Mouse (Mus musculus) CH12.LX (cell line): ENCODE data around the gene Rbmxl1. TPM values are rescaled to one million over a fixed set of nuclear protein-coding genes. Genes with fewer than 3 reads are reported as not detected.
"Not testable (repeated sequence)": the region's sequence is repeated elsewhere in the genome, so short reads cannot be mapped to it uniquely, and the experiment has no call there.

Experiments used
- DNase-seq: peaks from one replicate; pipeline ENCODE4 v3.0.0-alpha.2; 2013; ENCODE audit errors: extremely low read depth
- H3K27ac ChIP-seq: 2 replicates; pipeline ENCODE4 v1.5.1; 2012; ENCODE audit warnings: low read depth, mild to moderate bottlenecking, control low read depth, moderate library complexity; ENCODE audit not compliant: insufficient read depth
- H3K27me3 ChIP-seq: replicated peaks from 2 replicates; pipeline ENCODE3; 2012; ENCODE audit warnings: inconsistent platforms
- H3K36me3 ChIP-seq, 2 experiments: replicated peaks in 1 of 2; 2 replicates each; pipeline versions ENCODE3 to v1.6.1; 2012; ENCODE audit warnings: inconsistent platforms in 1 of 2, low read length in 1 of 2, mild to moderate bottlenecking in 1 of 2, mixed read lengths in 1 of 2, moderate library complexity in 1 of 2; ENCODE audit not compliant: control insufficient read depth in 1 of 2, insufficient read depth in 1 of 2
- H3K4me1 ChIP-seq, 2 experiments: 2 replicates each; pipeline ENCODE4 v1.6.1; 2012; ENCODE audit warnings: inconsistent platforms in 1 of 2, moderate library complexity in 1 of 2; ENCODE audit not compliant: insufficient read depth in 2 of 2, control insufficient read depth in 1 of 2
- H3K4me2 ChIP-seq: 2 replicates; pipeline ENCODE4 v1.6.1; 2012; ENCODE audit warnings: low read depth, mild to moderate bottlenecking, control low read depth; ENCODE audit not compliant: poor library complexity, insufficient read depth, severe bottlenecking
- H3K4me3 ChIP-seq, 3 experiments: fragments of 150-350 bp in 1 of 3; sonication (generic) in 1 of 3; replicated peaks in 1 of 3; 2 replicates each; pipeline versions ENCODE3 to v1.5.1; 2011 to 2012; ENCODE audit warnings: low read depth in 2 of 3, low read length in 2 of 3, mild to moderate bottlenecking in 2 of 3, moderate library complexity in 2 of 3, control low read depth in 1 of 3, improper control_type of control experiment in 1 of 3, inconsistent platforms in 1 of 3, mixed read lengths in 1 of 3; ENCODE audit not compliant: poor library complexity in 1 of 3
- H3K79me2 ChIP-seq: replicated peaks from 2 replicates; pipeline ENCODE4 v1.6.1; 2012; ENCODE audit warnings: mild to moderate bottlenecking, moderate library complexity; ENCODE audit not compliant: control insufficient read depth, poor library complexity, insufficient read depth, severe bottlenecking; ENCODE audit errors: extremely low read depth
- H3K9ac ChIP-seq: 2 replicates; pipeline ENCODE4 v1.6.1; 2012; ENCODE audit warnings: low read depth, mild to moderate bottlenecking, control low read depth, moderate library complexity; ENCODE audit not compliant: insufficient read depth
- H3K9me3 ChIP-seq: replicated peaks from 2 replicates; pipeline ENCODE3; 2012; ENCODE audit warnings: low read length, inconsistent platforms, mixed read lengths
- HCFC1 ChIP-seq: IDR thresholded peaks from 2 replicates; pipeline ENCODE4 v1.6.1; 2012; ENCODE audit warnings: low read depth, mild to moderate bottlenecking, inconsistent platforms, low read length, improper control_type of control experiment
- IRF4 ChIP-seq: IDR thresholded peaks from 2 replicates; pipeline ENCODE4 v1.6.1; 2014; ENCODE audit warnings: low read depth, mild to moderate bottlenecking, inconsistent platforms, low read length, improper control_type of control experiment
- JUND ChIP-seq: conservative IDR thresholded peaks from 2 replicates; pipeline ENCODE4 v1.6.1; 2011; ENCODE audit warnings: low read depth, low read length, improper control_type of control experiment
- MAX ChIP-seq: IDR thresholded peaks from 2 replicates; pipeline ENCODE4 v1.6.1; 2011; ENCODE audit warnings: low read length, improper control_type of control experiment
- MYC ChIP-seq: IDR thresholded peaks from 2 replicates; pipeline ENCODE4 v1.6.1; 2011; ENCODE audit warnings: low read depth, mild to moderate bottlenecking, improper control_type of control experiment, low read length
- POLR2A ChIP-seq: IDR thresholded peaks from 2 replicates; pipeline ENCODE4 v1.6.1; 2011; ENCODE audit warnings: low read depth, mild to moderate bottlenecking, improper control_type of control experiment, low read length
- POLR2AphosphoS2 ChIP-seq: IDR thresholded peaks from 2 replicates; pipeline ENCODE4 v1.6.1; 2011; ENCODE audit warnings: low read depth, low read length, improper control_type of control experiment
- RAD21 ChIP-seq: IDR thresholded peaks from 2 replicates; pipeline ENCODE4 v1.6.1; 2011; ENCODE audit warnings: low read depth, mild to moderate bottlenecking, low read length, improper control_type of control experiment, moderate library complexity
- RCOR1 ChIP-seq: conservative IDR thresholded peaks from 2 replicates; pipeline ENCODE4 v1.6.1; 2012; ENCODE audit warnings: low read depth, mild to moderate bottlenecking, inconsistent platforms, low read length, improper control_type of control experiment
- SIN3A ChIP-seq: IDR thresholded peaks from 2 replicates; pipeline ENCODE4 v1.6.1; 2012; ENCODE audit warnings: low read length, improper control_type of control experiment, inconsistent platforms
- dilution Hi-C: fragments of 300-500 bp; cut with MboI; formaldehyde crosslinking; loops from 2 replicates; pipeline ENCODE4 v1.14.3; 2020; ENCODE audit warnings: low sequenced_read_pairs; ENCODE audit not compliant: extremely low pct_unique_long_range_greater_than_20kb, extremely low pct_ligation_motif_present
- in situ Hi-C: fragments of 300-500 bp; cut with MboI; formaldehyde crosslinking; loops from 3 replicates; pipeline ENCODE4 v1.14.3; 2019; ENCODE audit warnings: low sequenced_read_pairs, low pct_ligation_motif_present, low pct_unique_long_range_greater_than_20kb, mixed read lengths
- polyA plus RNA-seq: library from polyadenylated mRNA; unstranded; fragments of >175 nt; gene quantifications from 2 replicates; pipeline ENCODE4 v1.2.1, GENCODE M21; 2012; ENCODE audit warnings: low read depth; ENCODE audit not compliant: insufficient read length
- total RNA-seq, 2 experiments: library from RNA; depleted of rRNA; stranded (reverse); fragments of 300-350 nt in 1 of 2; fragments of >200 nt in 1 of 2; gene quantifications; 2 replicates each; pipeline ENCODE4 v1.2.3; 2012 to 2014

Gene Rbmxl1
- total and polyA plus RNA-seq, 3 experiments, result 103 to 226 (median 191) TPM

- Histone ChIP-seq H3K79me2 (no peaks in the 10 kb centered on the region), H3K4me3 (no peak overlapping the region), H3K9ac (no peak overlapping the region), H3K4me1 (no peaks in the 10 kb centered on the region), H3K36me3 (peaks cover 11 to 79% of the 10 kb centered on the region in 2 experiments), H3K27ac (no peak overlapping the region), H3K4me2 (no peak overlapping the region), H3K27me3 (no peaks in the 10 kb centered on the region), H3K9me3 (peaks cover 9% of the 10 kb centered on the region)
- no peak for TF ChIP-seq RCOR1
- TF ChIP-seq POLR2A, result no peak
- TF ChIP-seq IRF4, result no peak
- TF ChIP-seq HCFC1, result no peak
- TF ChIP-seq JUND, result no peak
- no peak for TF ChIP-seq MYC
- no peak for TF ChIP-seq RAD21
- no peak for TF ChIP-seq POLR2AphosphoS2
- no peak for TF ChIP-seq MAX
- in situ Hi-C loops (no loop called here), dilution Hi-C loops (no loop called here)
- DNase-seq, result no peak
Observed at GRCm38 (mm10) chr8:78544545-78544944, 35.8 kb upstream of the Rbmxl1 start.

GRCm38 (mm10) chr8:78543621-78544020 lies 34.9 kb upstream of the Rbmxl1 start:
- no peak overlapping the region for H3K4me2 ChIP-seq
- peaks cover 9% of the 10 kb centered on the region for H3K9me3 ChIP-seq
- no peaks in the 10 kb centered on the region for H3K27me3 ChIP-seq
- peaks cover 11 to 77% of the 10 kb centered on the region in 2 experiments for H3K36me3 ChIP-seq
- H3K4me1 ChIP-seq, result no peaks in the 10 kb centered on the region
- no peak for DNase-seq
- H3K27ac ChIP-seq, result no peak overlapping the region
- TF ChIP-seq SIN3A, result no peak
- in situ Hi-C loops (no loop called here), dilution Hi-C loops (no loop called here)
- no peak overlapping the region for H3K9ac ChIP-seq
- no peaks in the 10 kb centered on the region for H3K79me2 ChIP-seq
- no peak overlapping the region for H3K4me3 ChIP-seq

GRCm38 (mm10) chr8:78542670-78543069 lies 34.0 kb upstream of the Rbmxl1 start:
- in situ Hi-C loops, dilution Hi-C loops, DNase-seq, H3K4me3 ChIP-seq, H3K4me2 ChIP-seq, H3K27ac ChIP-seq, H3K9me3 ChIP-seq, H3K9ac ChIP-seq, H3K4me1 ChIP-seq, H3K27me3 ChIP-seq, H3K79me2 ChIP-seq: not testable (repeated sequence)
- H3K36me3 ChIP-seq, result peaks cover 19 to 77% of the 10 kb centered on the region in 2 experiments
